Mouse (Mus musculus) heart, embryonic 10.5 days (tissue): ENCODE data around the gene Fer1l4. TPM values are rescaled to one million over a fixed set of nuclear protein-coding genes. Genes with fewer than 3 reads are reported as not detected.

Source experiments
- DNase-seq: peaks from one replicate; pipeline ENCODE4 v3.0.0-alpha.2; 2017; ENCODE audit warnings: low spot score
- H3K27ac ChIP-seq: fragments of 300-500 bp; sonication (generic); 2 replicates; pipeline ENCODE4 v1.5.1; 2016; ENCODE audit warnings: mild to moderate bottlenecking
- H3K27me3 ChIP-seq: fragments of 300-500 bp; sonication (generic); 2 replicates; pipeline ENCODE4 v1.6.1; 2016; ENCODE audit warnings: mild to moderate bottlenecking; ENCODE audit not compliant: poor library complexity, insufficient read depth, severe bottlenecking
- H3K36me3 ChIP-seq: fragments of 300-500 bp; sonication (generic); 2 replicates; pipeline ENCODE4 v1.6.1; 2016; ENCODE audit warnings: mild to moderate bottlenecking, moderate library complexity
- H3K4me1 ChIP-seq: fragments of 300-500 bp; sonication (generic); 2 replicates; pipeline ENCODE4 v1.6.1; 2016; ENCODE audit warnings: mild to moderate bottlenecking
- H3K4me3 ChIP-seq: fragments of 300-500 bp; sonication (generic); 2 replicates; pipeline ENCODE4 v1.5.1; 2016; ENCODE audit warnings: mild to moderate bottlenecking, moderate library complexity
- H3K9me3 ChIP-seq: fragments of 300-500 bp; sonication (generic); 2 replicates; pipeline ENCODE4 v1.6.1; 2016; ENCODE audit warnings: mild to moderate bottlenecking, moderate library complexity
- WGBS: fragments of 180-500 bp; shearing (Covaris S2); methylation state at CpG from one replicate; pipeline ENCODE4 v1.1.7; 2016; 5-methylcytosine and 5-hydroxymethylcytosine counted together
- polyA plus RNA-seq: library from polyadenylated mRNA; unstranded; fragments of >200 nt; fragmentation: Nextera tagmentation; extraction: Ambion mirVana; gene quantifications from 2 replicates; pipeline ENCODE4 v1.2.1, GENCODE M21; 2016

Fer1l4 gene
- polyA plus RNA-seq, 1 experiment from 2014 or later: not detected

GRCm38 (mm10) chr2:156066126-156066525 lies 13.4 kb upstream of the Fer1l4 start:
- Histone ChIP-seq H3K4me1 (peaks cover 23% of the 10 kb centered on the region), H3K36me3 (peaks cover 38% of the 10 kb centered on the region), H3K9me3 (no peaks in the 10 kb centered on the region), H3K27ac (peak overlapping the region; percentile 96), H3K4me3 (peak overlapping the region; percentile 86), H3K27me3 (no peaks in the 10 kb centered on the region)
- 34% methylated on average over 10 of the region's 10 CpGs for WGBS
- no peak for DNase-seq

- under 1% methylated on average over 75 of the region's 81 CpGs for WGBS
Observed at GRCm38 (mm10) chr2:156065099-156066041, 12.6 kb upstream of the Fer1l4 start, which contains the start of gene Spag4. Gene Spag4 (plus strand): TSS chr2:156065175.

GRCm38 (mm10) chr2:156047929-156048328 lies 4.8 kb downstream of the Fer1l4 start:
- Histone ChIP-seq H3K4me3 (peak overlapping the region; percentile 33), H3K36me3 (no peaks in the 10 kb centered on the region), H3K27ac (no peak overlapping the region), H3K9me3 (no peaks in the 10 kb centered on the region), H3K27me3 (peaks cover 76% of the 10 kb centered on the region), H3K4me1 (peaks cover 7% of the 10 kb centered on the region; the same call in 1 of the 2 replicates)
- no peak for DNase-seq
- WGBS: 7% methylated on average over 19 of the region's 19 CpGs

More at GRCm38 (mm10) chr2:156065099-156066041, 12.6 kb upstream of the Fer1l4 start, which contains the start of gene Spag4:
- H3K27me3 ChIP-seq: no peaks in the 10 kb centered on the region
- peaks cover 31% of the 10 kb centered on the region for H3K36me3 ChIP-seq
- H3K4me1 ChIP-seq: peaks cover 23% of the 10 kb centered on the region
- peak; percentile 93 for DNase-seq
- peak within 1 kb of the TSS; percentile 86 for H3K4me3 ChIP-seq
- peak within 1 kb of the TSS; percentile 96 for H3K27ac ChIP-seq
- H3K9me3 ChIP-seq: no peaks in the 10 kb centered on the region

GRCm38 (mm10) chr2:156042903-156043302 lies 9.8 kb downstream of the Fer1l4 start:
- DNase-seq: no peak
- Histone ChIP-seq H3K9me3 (no peaks in the 10 kb centered on the region), H3K27ac (no peak overlapping the region), H3K4me1 (peaks cover 4% of the 10 kb centered on the region; the same call in 1 of the 2 replicates), H3K27me3 (peaks cover 47% of the 10 kb centered on the region), H3K36me3 (no peaks in the 10 kb centered on the region), H3K4me3 (no peak overlapping the region)
- 79% methylated on average over 8 of the region's 8 CpGs for WGBS

- DNase-seq: no peak
- WGBS: 71% methylated on average over 3 of the region's 3 CpGs
- Histone ChIP-seq H3K4me3 (no peak overlapping the region), H3K27ac (no peak overlapping the region), H3K9me3 (no peaks in the 10 kb centered on the region), H3K4me1 (no peaks in the 10 kb centered on the region), H3K36me3 (no peaks in the 10 kb centered on the region), H3K27me3 (peaks cover 13% of the 10 kb centered on the region; the same call in 1 of the 2 replicates)
Observed at GRCm38 (mm10) chr2:156039390-156039789, 13.4 kb downstream of the Fer1l4 start.

- peaks cover 7% of the 10 kb centered on the region for H3K4me1 ChIP-seq
- no peaks in the 10 kb centered on the region for H3K36me3 ChIP-seq
- H3K27ac ChIP-seq: no peak overlapping the region
- no peaks in the 10 kb centered on the region for H3K9me3 ChIP-seq
- H3K4me3 ChIP-seq: no peak overlapping the region
- no peak for DNase-seq
- H3K27me3 ChIP-seq: no peaks in the 10 kb centered on the region
Observed at GRCm38 (mm10) chr2:156025482-156025881, 27.3 kb downstream of the Fer1l4 start.

GRCm38 (mm10) chr2:156021765-156022164 lies 31.0 kb downstream of the Fer1l4 start:
- WGBS: 88% methylated on average over 2 of the region's 2 CpGs
- Histone ChIP-seq H3K36me3 (peaks cover 35% of the 10 kb centered on the region), H3K27me3 (no peaks in the 10 kb centered on the region), H3K4me1 (peaks cover 10% of the 10 kb centered on the region), H3K9me3 (no peaks in the 10 kb centered on the region), H3K27ac (no peak overlapping the region), H3K4me3 (no peak overlapping the region)
- no peak for DNase-seq

- Histone ChIP-seq H3K4me3 (no peak overlapping the region), H3K9me3 (no peaks in the 10 kb centered on the region), H3K4me1 (peaks cover 10% of the 10 kb centered on the region), H3K27me3 (no peaks in the 10 kb centered on the region), H3K27ac (no peak overlapping the region), H3K36me3 (peaks cover 40% of the 10 kb centered on the region)
- 69% methylated on average over 8 of the region's 8 CpGs for WGBS
- no peak for DNase-seq
Observed at GRCm38 (mm10) chr2:156021219-156021618, 31.5 kb downstream of the Fer1l4 start.

GRCm38 (mm10) chr2:156018106-156018505 lies 34.6 kb downstream of the Fer1l4 start:
- H3K4me1 ChIP-seq: peaks cover 10% of the 10 kb centered on the region
- WGBS: 85% methylated on average over 3 of the region's 3 CpGs
- no peak overlapping the region for H3K27ac ChIP-seq
- no peak for DNase-seq
- H3K4me3 ChIP-seq: no peak overlapping the region
- no peaks in the 10 kb centered on the region for H3K9me3 ChIP-seq
- peaks cover 72% of the 10 kb centered on the region for H3K36me3 ChIP-seq
- H3K27me3 ChIP-seq: no peaks in the 10 kb centered on the region

- H3K27ac ChIP-seq: peak within 1 kb of the TSS; percentile 92
- peak within 1 kb of the TSS; percentile 90 for H3K4me3 ChIP-seq
- WGBS: under 1% methylated on average over 45 of the region's 45 CpGs
- H3K4me1 ChIP-seq: peaks cover 13% of the 10 kb centered on the region
- H3K36me3 ChIP-seq: peaks cover 39% of the 10 kb centered on the region
- no peaks in the 10 kb centered on the region for H3K9me3 ChIP-seq
- peak; percentile 99 for DNase-seq
- H3K27me3 ChIP-seq: no peaks in the 10 kb centered on the region
Observed at GRCm38 (mm10) chr2:156007888-156008532, 44.7 kb downstream of the Fer1l4 start, which contains the start of the genes 6430550D23Rik and Ergic3. Gene 6430550D23Rik (minus strand): TSS chr2:156007977. Gene Ergic3 (plus strand): TSS chr2:156008045.

- Histone ChIP-seq H3K4me3 (no peak overlapping the region), H3K27me3 (no peaks in the 10 kb centered on the region), H3K4me1 (peaks cover 13% of the 10 kb centered on the region), H3K9me3 (no peaks in the 10 kb centered on the region), H3K36me3 (peaks cover 26% of the 10 kb centered on the region), H3K27ac (no peak overlapping the region)
- 86% methylated on average over 4 of the region's 4 CpGs for WGBS
- no peak for DNase-seq
Observed at GRCm38 (mm10) chr2:156005393-156005792, 47.4 kb downstream of the Fer1l4 start.

GRCm38 (mm10) chr2:155991863-155992321 lies 60.9 kb downstream of the Fer1l4 start:
- peak overlapping the region; percentile 16 for H3K4me3 ChIP-seq
- no peaks in the 10 kb centered on the region for H3K9me3 ChIP-seq
- 78% methylated on average over 14 of the region's 14 CpGs for WGBS
- H3K4me1 ChIP-seq: peaks cover 26% of the 10 kb centered on the region
- peaks cover 96% of the 10 kb centered on the region for H3K36me3 ChIP-seq
- DNase-seq: no peak
- peak overlapping the region; percentile 37 for H3K27ac ChIP-seq
- H3K27me3 ChIP-seq: no peaks in the 10 kb centered on the region
